Comparison of ENCODE assay signal across 9 mouse cellular contexts in the genomic region with DNA sequence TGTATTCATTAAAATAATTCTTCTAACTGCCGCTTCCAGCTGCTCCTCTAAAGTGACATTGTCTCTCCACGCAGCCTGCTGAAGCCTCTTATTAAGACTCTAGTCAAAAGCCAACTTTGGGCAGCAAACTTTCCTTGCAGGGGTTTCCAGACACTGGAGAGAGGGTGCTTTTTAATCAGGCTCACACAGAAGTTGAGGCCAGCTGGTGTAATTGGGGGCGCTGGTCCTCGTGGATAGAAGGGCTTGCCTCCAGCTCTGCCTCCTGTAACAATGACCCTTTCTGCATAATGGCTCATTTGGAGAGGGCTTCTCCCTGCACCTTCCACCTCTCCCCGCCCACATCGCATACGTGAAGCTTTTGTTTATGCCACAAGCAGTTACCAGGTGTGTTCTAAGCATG.
DNase-seq lines count a peak whose midpoint lies in the region; ATAC-seq and TF ChIP-seq lines count a peak whose summit lies in the region.
"Had no signal": no experiment of that assay in that cellular context is flagged by ENCODE, and none has a peak within 500 bp of the region (broad histone marks: within the 10 kb centered on the region; RNA-seq: fewer than 3 reads in every experiment).

No protein-coding gene starts in this region.

- WGBS in heart, postnatal 0 days: 71% methylated on average over 7 of the region's 7 CpGs
- 42% methylated on average over 7 of the region's 7 CpGs for WGBS in embryonic facial prominence, embryonic 12.5 days
- 44% methylated on average over 7 of the region's 7 CpGs for WGBS in hindbrain, embryonic 11.5 days
- WGBS in midbrain, embryonic 14.5 days: 16% methylated on average over 7 of the region's 7 CpGs

- peaks cover 22% of the 10 kb centered on the region for H3K4me1 ChIP-seq in heart, postnatal 0 days (ENCODE audit: control insufficient read depth, insufficient read depth)
- peaks cover 43% of the 10 kb centered on the region for H3K4me1 ChIP-seq in embryonic facial prominence, embryonic 12.5 days
- peaks cover 2% of the 10 kb centered on the region; the same call in 1 of the 2 replicates for H3K4me1 ChIP-seq in hindbrain, embryonic 11.5 days (replicated peaks; ENCODE audit: control insufficient read depth, insufficient read depth, low read length)
- peaks cover 26% of the 10 kb centered on the region for H3K4me1 ChIP-seq in midbrain, embryonic 14.5 days (ENCODE audit: control insufficient read depth, insufficient read depth, low read length)

- H3K36me3 ChIP-seq in heart, postnatal 0 days (replicated peaks; ENCODE audit: control insufficient read depth, insufficient read depth, low read length): no peaks in the 10 kb centered on the region
- no peaks in the 10 kb centered on the region for H3K36me3 ChIP-seq in embryonic facial prominence, embryonic 12.5 days
- no peaks in the 10 kb centered on the region for H3K36me3 ChIP-seq in hindbrain, embryonic 11.5 days (ENCODE audit: control insufficient read depth, insufficient read depth, low read length)
- no peaks in the 10 kb centered on the region for H3K36me3 ChIP-seq in midbrain, embryonic 14.5 days (ENCODE audit: control insufficient read depth, insufficient read depth, low read length)

- H3K4me2 ChIP-seq in heart, postnatal 0 days (ENCODE audit: low read depth, low read length): no peak overlapping the region
- no peak overlapping the region for H3K4me2 ChIP-seq in embryonic facial prominence, embryonic 12.5 days (replicated peaks)
- H3K4me2 ChIP-seq in hindbrain, embryonic 11.5 days (replicated peaks; ENCODE audit: low read depth, low read length): no peak overlapping the region
- H3K4me2 ChIP-seq in midbrain, embryonic 14.5 days (ENCODE audit: low read length): no peak overlapping the region

- no peak overlapping the region for H3K4me3 ChIP-seq in heart, postnatal 0 days (ENCODE audit: low read depth, low read length)
- no peak overlapping the region for H3K4me3 ChIP-seq in embryonic facial prominence, embryonic 12.5 days
- H3K4me3 ChIP-seq in hindbrain, embryonic 11.5 days (ENCODE audit: low read depth, low read length): no peak overlapping the region
- H3K4me3 ChIP-seq in midbrain, embryonic 14.5 days (replicated peaks; ENCODE audit: low read depth, low read length): no peak overlapping the region

- ATAC-seq in heart, postnatal 0 days (ENCODE audit: insufficient read depth, low read depth): no peak
- ATAC-seq in embryonic facial prominence, embryonic 12.5 days (ENCODE audit: insufficient number of reproducible peaks, insufficient read depth, low FRiP score, low TSS enrichment): no peak
- ATAC-seq in hindbrain, embryonic 11.5 days (ENCODE audit: low FRiP score): peak; percentile 60
- ATAC-seq in midbrain, embryonic 14.5 days (ENCODE audit: low FRiP score, low TSS enrichment): peak; percentile 56; the same call in 1 of the 2 replicates

- TF ChIP-seq EP300 in heart, postnatal 0 days (IDR thresholded peaks at IDR 0.05; ENCODE audit: low read depth): no peak

- no peaks in the 10 kb centered on the region for H3K27me3 ChIP-seq in heart, postnatal 0 days (ENCODE audit: control insufficient read depth, insufficient read depth, low read length)
- no peaks in the 10 kb centered on the region for H3K27me3 ChIP-seq in embryonic facial prominence, embryonic 12.5 days
- H3K27me3 ChIP-seq in hindbrain, embryonic 11.5 days (ENCODE audit: control insufficient read depth, insufficient read depth, low read length): no peaks in the 10 kb centered on the region
- H3K27me3 ChIP-seq in midbrain, embryonic 14.5 days (ENCODE audit: control insufficient read depth, insufficient read depth, low read length): no peaks in the 10 kb centered on the region

- no peak for DNase-seq in heart, postnatal 0 days (ENCODE audit: low spot score)
- no peak for DNase-seq in heart, postnatal 4 days
- DNase-seq in hindbrain, embryonic 11.5 days (ENCODE audit: low spot score): peak; percentile 34
- peak; percentile 64 for DNase-seq in midbrain, embryonic 14.5 days
- no peak for DNase-seq in left cerebral cortex, adult 11 months (ENCODE audit: low spot score)
- no peak for DNase-seq in kidney, postnatal 10 days
- DNase-seq in adrenal gland, adult (ENCODE audit: inconsistent age in 2 of 2, low spot score in 1 of 2): no peak
- DNase-seq: liver had no signal

- peak overlapping the region; percentile 95 for H3K27ac ChIP-seq in heart, postnatal 0 days (ENCODE audit: low read depth)
- peak overlapping the region; percentile 93 for H3K27ac ChIP-seq in embryonic facial prominence, embryonic 12.5 days
- peak overlapping the region; percentile 79 for H3K27ac ChIP-seq in hindbrain, embryonic 11.5 days (ENCODE audit: low read depth, low read length)
- H3K27ac ChIP-seq in midbrain, embryonic 14.5 days (replicated peaks; ENCODE audit: low read depth, low read length): peak overlapping the region; percentile 84

- H3K9ac ChIP-seq in heart, postnatal 0 days (replicated peaks; ENCODE audit: low read depth, low read length): no peak overlapping the region
- H3K9ac ChIP-seq in embryonic facial prominence, embryonic 12.5 days: no peak overlapping the region
- 0 out of 2 replicates have a peak overlapping the region, but pooled peaks have one; percentile 12 for H3K9ac ChIP-seq in hindbrain, embryonic 11.5 days (ENCODE audit: low read depth, low read length)
- H3K9ac ChIP-seq in midbrain, embryonic 14.5 days (replicated peaks; ENCODE audit: low read length): no peak overlapping the region

- no peaks in the 10 kb centered on the region for H3K9me3 ChIP-seq in heart, postnatal 0 days (replicated peaks; ENCODE audit: control insufficient read depth, low read length)
- H3K9me3 ChIP-seq in embryonic facial prominence, embryonic 12.5 days: no peaks in the 10 kb centered on the region
- no peaks in the 10 kb centered on the region for H3K9me3 ChIP-seq in hindbrain, embryonic 11.5 days (ENCODE audit: control insufficient read depth, low read length)
- H3K9me3 ChIP-seq in midbrain, embryonic 14.5 days (ENCODE audit: control insufficient read depth, low read length): no peaks in the 10 kb centered on the region

- no peak for TF ChIP-seq CTCF in heart, postnatal 0 days (IDR thresholded peaks at IDR 0.05; ENCODE audit: low read depth)

Comparison
In these comparisons a context has a peak if more than half of its experiments do, and no peak if none do; other contexts are left out.
1. ATAC-seq: peak in hindbrain, embryonic 11.5 days (single experiment) and midbrain, embryonic 14.5 days (single experiment); none in heart, postnatal 0 days (single experiment) and embryonic facial prominence, embryonic 12.5 days (single experiment).
2. DNase-seq: peak in hindbrain, embryonic 11.5 days (single experiment) and midbrain, embryonic 14.5 days (single experiment); none in heart, postnatal 0 days (single experiment), heart, postnatal 4 days (single experiment), left cerebral cortex, adult 11 months (single experiment), kidney, postnatal 10 days (single experiment) and adrenal gland, adult (0 of 2).
3. Peak in every context shown above with its lines, with median percentiles within 50 percentile points of each other: H3K27ac ChIP-seq.